Mouse (Mus musculus) neural tube, embryonic 10.5 days (tissue): Measurements from ENCODE around the gene Rhd.

Source experiments
- DNase-seq: peaks from one replicate; pipeline ENCODE4 v3.0.0-alpha.2; 2017; ENCODE audit warnings: low spot score; ENCODE audit errors: extremely low spot score

Gene Rhd

DNA sequence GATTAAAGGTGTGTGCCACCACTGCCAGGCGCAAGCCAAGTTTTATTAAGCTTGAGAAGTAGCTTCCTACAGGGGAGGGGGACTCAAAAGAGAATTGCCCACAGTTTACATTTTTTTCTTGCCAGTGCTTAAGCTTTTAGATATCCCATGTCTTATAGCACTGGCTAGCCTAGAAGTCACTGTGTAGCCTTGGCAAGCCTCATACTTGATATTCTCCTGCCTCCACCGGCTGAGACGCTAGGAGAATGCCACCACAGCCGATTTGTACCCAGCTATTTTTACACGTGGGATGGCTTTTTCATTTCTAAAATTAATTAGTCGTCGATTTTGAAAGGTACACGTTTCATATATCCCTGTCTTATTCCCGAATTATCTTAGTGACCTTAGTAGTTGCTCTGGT, 65.9 kb downstream of the Rhd start:
- DNase-seq: no peak

DNA sequence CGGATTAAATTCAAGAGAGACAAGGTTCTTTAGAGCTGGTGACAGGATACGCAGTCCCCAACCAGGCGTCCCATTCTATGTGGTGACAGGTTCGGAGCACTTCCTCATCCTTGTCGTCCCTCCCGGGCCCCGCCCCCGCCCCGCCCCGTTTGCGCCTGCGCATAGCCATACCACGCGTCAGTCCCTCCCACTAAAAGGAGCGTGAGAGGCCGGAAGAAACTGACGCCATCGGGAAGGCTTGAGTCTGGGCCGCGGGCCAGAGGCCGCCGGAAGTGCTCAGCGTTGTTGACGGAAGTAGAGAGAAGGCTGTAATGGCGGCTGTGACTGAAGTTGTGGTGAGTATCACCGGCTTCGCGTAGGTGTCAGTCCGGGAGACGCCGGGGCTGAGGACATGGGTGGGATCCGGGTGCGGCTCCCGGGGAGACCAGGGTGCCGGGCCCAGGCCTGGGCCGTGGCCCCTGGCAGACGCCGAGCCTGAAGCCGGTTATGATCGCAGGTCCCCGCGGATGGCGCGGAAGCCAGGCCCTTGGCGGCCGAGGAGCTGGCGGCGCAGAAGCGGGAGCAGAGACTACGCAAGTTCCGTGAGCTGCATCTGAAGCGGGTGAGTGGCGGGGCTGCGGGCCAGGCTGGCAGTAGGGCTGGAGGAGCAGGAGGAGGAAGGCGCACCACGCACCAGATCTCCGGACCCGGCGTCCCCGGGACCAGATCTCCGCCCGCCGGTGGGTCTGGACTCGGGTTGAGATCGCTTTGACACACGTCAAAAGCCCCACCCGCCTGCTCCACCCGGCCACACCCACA, 66.5 kb downstream of the Rhd start, which contains the start of gene Syf2:
TSS of gene Syf2 (plus strand) at position 215 of the 798 bp plus-strand sequence.
- DNase-seq: peak; percentile 97

DNA sequence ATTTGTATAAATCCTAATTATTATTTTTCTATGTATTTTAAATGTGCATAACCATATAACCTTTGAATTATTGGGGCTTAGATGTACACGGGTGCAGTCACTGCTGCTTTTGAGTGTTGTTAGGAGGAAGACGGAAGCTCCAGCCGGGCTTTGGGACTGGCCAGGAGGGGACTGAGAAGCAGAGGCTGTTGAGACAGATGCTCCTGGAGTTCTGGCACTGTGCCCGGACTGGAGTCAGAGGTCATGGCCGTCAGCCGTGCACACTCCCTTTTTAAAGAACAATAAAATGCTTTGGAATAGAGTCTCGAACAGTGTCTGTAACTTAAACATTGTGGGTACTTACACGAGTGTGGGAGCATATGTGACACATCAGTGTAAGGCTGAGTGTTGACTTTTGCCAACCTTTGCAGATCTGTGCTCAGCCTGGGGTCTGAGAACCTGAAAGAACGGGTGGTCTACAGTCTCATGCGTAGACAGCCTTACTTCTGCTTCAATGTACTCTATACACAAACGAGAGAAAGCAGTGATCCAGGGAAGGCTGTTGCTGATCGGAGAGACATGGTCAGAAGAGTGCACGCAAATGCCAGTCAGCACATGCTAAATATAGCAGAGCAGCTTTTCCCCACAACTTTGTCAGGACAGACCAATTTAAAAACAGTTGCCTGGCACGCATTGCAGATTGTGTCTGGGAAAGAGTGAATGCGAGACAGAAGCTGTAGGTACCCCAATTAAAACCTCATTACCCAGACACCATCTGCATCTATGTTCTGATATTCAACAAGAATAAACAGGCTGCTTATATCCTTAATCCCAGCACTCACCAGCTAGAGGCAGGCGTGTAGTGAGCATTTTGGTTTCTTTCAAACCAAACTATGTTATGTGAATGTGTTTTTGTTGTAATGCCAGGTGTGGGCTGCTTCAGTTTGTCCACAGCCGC, 73.2 kb downstream of the Rhd start:
- no peak for DNase-seq

DNA sequence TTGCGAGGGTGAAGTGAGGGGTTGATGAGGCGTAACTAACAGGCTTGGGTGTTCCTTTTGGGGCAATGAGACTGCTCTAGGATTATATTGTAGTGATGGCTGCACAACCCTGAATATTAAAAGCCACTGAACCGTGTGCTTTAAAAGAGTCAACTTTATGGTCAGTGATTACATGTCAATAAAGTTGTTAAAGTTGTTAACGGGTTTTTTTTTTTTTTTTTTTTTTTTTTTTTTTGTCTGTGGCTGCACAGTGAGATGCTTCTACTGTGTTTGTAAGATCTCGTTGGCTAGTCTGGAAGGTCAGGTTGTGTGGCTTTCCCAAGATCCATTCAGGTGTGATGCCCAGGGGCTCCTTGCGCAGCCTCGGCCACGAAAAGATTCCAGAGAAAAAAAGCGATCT, 75.6 kb downstream of the Rhd start:
- DNase-seq: no peak

DNA sequence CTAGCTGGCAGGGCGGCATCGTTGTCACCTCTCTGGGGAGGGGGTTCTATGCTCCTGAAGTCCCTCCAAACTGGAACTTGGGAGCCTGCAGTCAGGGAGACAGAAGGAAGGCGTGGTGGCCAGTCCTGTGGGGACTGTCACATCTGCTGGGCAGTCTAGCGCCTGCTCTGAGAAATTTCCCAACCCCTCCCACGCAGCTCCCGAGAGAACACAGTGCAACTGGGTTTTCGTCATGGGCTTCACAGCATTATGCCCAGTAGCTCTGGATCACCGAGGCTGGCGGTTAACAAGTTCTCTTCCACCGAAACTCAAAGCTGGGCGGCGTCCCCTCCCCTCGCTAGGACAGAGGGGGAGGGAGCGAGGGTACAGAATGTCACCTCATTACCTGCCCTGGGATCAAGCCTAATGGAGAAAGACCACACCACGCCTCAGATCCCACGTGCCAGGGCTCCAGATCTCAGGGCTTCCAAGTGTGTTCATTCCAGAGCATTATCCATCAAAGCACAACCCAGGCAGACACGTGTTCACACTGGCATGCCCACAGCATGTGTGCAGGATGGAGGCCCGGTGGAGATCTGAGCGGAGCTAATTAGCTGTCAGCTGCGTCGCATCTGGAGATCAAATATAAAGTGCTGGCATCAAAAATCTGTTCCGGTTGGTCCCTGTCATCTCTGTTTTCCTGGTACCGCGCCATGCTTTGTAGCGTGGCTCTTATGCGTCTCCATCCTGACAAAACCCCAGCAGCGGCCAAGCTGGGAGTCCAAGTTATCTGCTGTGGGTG, 79.6 kb downstream of the Rhd start:
- DNase-seq: no peak
